Mouse (Mus musculus): ENCODE results near the gene Slc22a8.

Slc22a8 gene

DNA sequence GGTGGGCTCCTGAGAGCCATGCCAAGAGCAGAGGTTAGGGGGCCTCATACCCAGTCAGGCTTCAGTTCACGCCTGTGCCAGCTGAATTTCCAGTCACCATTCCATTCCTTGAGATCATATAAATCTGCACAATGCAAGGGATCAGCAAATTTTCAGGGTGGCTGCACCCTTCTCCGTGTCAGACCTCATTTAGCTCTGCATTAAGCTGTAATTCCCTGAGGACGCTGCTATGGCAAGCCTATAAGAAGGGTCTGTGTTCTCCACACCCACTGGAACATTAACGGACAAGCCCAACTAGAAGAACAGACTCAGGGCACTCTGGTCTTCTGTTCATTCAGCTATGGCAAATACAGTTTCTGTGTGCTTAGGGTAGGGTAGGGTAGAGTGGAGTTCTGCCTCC is 6.2 kb downstream of the Slc22a8 start:
- no peak for DNase-seq (ENCODE audit: low spot score in 2 of 2)

DNA sequence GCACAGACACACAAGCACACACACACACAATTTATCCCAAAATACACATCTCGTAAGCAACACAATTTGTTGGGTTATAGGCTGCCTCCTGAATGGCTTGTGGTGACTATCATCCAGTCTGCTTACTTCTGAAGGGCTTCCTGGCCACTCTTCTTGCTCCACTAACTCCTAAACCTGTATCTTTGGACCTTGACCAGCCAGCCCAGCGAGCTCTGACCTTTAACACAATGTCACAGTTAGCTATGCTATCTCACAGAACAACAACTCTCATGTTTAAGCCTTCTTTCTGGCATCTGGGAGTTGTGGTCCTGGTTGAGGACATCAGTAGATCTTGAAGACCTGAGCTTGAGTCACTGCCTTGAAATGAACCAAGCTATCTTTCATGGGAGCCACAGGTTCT is 8.2 kb downstream of the Slc22a8 start:
- DNase-seq (ENCODE audit: low spot score in 2 of 2), result no peak

DNA sequence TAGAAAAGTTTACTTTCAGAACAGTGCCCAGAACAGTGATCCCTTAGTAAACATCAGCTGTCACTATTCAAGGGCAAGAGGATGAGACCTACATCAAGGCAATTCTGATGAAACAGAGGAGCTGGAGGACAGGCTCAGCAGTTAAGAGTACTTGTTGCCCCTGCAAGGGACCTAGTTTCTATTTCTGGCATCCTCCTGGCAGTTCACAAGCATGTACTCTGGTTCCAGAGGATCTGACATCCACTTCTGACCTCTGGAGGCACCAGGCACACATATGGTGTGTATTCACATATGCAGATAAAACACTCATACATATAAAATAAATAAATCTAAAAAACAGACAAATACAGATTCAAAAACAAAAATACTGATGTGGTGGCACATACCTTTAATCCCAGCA is 10.9 kb downstream of the Slc22a8 start:
- no peak for DNase-seq (ENCODE audit: low spot score in 2 of 2)

DNA sequence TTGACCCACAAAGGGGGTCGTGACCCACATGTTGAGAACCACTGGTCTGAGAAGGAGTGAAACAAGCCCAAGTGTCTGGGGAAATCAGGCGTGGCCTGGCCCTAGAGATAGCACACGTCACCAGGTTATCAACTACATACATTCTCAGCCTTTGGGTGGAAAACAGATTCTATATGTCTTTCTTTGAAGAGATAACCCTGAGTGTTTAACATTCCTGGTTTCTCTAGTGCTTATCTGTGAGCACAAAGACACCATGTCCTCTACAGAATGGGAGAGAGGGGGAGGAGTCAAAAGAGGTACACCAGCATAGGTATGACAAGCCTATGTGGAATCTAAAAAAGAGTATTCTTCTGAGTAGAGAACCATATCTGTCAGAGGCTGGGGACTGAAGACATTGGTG is 11.9 kb downstream of the Slc22a8 start:
- DNase-seq (ENCODE audit: low spot score in 2 of 2), result no peak

DNA sequence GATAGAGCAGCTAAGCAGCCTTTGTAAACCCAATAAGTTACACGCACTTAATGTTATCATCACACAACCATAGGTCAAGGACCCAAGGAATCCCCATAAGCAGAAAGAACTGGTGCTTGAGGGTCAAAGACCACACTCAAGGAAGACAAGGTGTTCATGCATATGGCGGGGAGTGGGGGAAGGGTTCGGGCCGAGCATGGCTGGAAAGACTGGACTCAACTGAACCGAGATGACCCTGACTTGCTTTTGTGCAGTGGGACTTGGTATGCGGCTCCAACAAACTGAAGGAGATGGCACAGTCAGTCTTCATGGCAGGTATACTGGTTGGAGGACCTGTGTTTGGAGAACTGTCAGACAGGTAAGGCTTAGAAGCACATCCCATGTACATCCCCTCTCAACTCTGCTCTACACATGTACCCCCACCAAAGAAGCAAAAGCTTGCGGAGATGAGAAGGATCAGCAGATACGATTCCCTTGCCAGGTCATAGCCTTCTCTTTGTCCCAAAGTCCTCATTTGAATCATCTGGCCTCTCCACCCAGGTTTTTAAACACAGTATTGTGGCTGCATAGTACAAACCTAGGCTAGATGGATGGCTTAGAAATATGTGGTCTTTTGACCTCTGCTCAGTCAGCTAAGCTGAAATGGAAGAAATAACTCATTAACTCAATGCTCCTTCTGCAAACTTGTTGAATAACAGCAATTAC is 13.6 kb downstream of the Slc22a8 start:
- no peak for DNase-seq (ENCODE audit: low spot score in 2 of 2)

DNA sequence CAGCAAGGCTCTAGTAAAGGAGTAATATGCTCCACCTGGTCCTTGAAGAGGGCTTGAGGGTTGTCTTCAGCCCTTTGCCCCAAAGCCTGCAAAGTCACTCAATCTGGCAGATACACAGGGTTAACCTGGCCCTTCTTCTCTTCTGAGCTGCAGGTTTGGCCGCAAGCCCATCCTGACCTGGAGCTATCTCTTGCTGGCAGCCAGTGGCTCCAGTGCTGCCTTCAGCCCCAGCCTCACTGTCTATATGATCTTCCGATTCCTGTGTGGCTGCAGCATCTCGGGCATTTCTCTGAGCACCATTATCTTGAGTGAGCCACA is 14.1 kb downstream of the Slc22a8 start:
- DNase-seq (ENCODE audit: low spot score in 2 of 2), result no peak

DNA sequence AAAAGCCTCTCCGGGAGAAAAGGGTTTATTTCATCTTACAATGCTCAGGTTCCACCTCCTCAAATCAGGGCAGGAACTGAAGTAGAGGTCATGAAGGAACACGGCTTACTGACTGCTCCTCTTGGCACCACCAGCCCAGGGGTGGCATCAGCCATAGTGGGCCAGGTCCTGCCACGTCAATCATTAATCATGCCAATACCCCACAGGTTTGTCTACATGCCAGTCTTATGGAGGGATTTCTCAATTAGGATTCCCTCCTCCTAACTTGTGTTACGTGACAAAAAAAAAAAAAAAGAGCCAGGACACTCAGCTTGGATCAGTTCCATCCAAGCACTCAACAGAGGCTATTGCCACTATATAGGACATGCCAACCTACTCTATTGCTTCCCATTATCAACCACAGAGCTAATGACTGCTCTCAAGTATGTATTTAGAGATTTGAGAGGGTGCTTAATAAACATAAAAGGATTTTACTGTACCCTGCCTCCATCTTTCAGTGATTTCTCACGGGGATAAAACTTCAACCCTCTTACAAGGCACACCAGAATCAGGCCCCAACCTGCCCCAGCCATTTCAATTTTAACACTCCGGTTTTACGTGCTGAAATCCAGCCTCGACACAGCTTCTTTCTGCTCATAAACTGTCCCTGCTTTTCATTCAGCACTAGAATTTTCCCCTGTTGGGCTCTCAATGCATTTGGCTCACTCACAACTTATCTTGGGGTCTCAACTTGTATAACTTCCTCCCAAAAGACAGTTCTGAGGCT is 20.5 kb downstream of the Slc22a8 start:
- DNase-seq (ENCODE audit: low spot score in 2 of 2), result no peak

DNA sequence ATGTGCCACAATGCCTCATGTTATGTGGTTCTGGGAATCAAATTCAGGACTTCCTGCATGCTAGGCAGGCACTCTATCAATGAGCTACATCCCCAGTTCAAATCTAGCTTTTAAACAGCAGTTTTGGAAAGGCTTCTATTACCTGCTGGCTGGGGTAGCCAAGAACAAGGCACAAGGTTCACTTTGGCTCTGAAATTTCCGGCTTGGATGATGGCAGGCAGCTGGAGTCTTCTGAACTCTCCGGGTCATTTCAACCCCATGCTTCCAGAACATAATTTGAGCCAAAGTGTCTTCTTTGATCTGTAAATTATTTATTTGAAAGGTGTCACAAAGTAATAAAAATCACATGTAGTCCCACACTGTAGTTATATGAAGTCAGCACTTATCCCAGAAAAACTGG is 22.1 kb downstream of the Slc22a8 start:
- no peak for DNase-seq (ENCODE audit: low spot score in 2 of 2)

DNA sequence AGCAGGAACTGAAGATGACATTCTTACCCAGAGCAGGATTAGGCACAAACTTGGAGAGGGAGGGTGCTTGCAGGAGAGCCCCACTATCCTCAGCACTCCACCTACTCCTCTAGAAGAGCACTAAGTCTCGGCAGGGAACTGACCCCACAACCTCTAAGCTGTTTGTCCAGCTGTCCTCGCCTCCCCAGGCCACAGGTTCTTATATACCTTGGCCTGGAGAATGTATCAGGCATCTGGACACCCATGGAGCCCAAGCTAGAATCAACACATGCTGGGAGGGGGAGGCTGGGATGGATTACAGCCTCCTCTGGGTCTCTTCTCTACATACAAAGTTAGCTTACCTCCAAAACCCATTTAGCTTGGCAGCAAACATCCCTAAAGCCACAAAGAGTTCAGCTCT is 23.3 kb downstream of the Slc22a8 start:
- DNase-seq (ENCODE audit: low spot score in 2 of 2), result no peak

DNA sequence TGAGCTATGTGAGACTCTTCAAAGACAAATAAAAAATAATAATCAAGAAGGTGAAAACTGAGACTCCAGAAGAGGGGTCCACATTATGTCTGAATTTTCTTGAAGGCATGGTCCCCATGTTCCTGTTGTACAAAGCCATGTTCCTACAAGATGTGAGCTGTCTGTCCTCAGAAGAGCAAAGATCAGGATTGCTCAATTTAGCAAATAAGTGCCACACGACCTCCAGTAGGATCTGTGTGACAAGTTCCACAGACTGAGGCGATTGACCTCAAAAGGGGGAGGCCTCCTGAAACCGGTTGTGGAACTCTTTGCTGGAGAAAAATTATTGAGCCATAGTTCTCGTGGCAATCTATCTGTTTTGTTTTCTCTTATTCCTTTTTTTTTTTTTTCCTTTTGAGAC is 25.3 kb downstream of the Slc22a8 start:
- no peak for DNase-seq (ENCODE audit: low spot score in 2 of 2)

DNA sequence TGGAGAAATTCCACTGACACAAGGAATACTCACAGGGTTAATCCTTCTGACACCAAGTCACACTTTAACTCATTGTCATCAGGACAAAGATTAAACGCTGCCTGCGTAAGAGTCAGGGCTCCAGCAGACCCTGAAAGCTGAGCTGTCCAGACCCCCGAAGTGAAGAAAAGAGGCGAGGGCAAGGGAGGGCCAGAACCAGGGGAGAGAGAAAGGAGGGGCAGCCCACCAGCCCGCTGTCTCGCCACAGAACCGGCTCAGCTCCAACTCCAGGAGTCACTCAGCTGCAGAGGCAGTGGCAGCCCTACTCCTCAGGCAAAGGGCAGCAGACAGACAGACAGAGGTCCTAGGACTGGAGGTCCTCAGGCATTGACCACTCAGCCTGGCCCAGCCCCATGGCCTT is 26.9 kb downstream of the Slc22a8 start, which contains the start of gene Slc22a6:
TSS of gene Slc22a6 (plus strand) at position 136 of the 400 bp plus-strand sequence.
- DNase-seq (ENCODE audit: low spot score in 2 of 2), result no peak

DNA sequence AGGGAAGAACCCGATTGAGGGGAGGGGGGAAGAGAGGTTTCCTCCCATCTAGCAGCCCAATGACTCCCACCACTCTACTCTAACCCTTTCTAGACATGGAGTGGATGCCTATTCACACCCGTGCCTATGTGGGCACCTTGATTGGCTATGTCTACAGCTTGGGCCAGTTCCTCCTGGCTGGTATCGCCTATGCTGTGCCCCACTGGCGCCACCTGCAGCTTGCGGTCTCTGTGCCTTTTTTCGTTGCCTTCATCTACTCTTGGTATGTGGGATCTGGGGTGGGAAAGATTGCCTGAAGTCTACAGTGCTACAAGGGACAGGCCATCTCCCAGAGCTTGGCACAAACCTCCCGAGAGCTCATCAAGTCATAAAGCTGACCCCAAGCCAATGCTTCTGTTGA is 30.0 kb downstream of the Slc22a8 start:
- DNase-seq (ENCODE audit: low spot score in 2 of 2), result no peak

DNA sequence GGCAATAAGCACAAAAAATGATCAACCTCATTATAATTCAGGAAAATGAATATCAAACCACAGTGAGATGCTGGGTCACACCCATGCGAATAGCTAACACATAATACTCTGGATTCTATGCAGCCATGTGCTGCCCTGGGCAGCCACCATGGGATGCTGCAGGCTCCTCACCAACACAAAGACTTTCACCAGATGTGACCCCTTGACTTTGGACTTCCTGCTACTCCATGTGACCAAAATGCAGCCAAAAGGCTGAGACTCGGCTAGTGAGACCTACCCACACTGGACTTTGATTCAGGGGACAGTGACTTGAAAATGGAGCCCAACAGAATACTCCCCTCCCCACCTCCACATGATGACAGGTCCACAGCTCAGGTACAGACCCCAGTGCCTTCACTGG is 39.2 kb downstream of the Slc22a8 start:
- DNase-seq (ENCODE audit: low spot score in 2 of 2), result no peak

DNA sequence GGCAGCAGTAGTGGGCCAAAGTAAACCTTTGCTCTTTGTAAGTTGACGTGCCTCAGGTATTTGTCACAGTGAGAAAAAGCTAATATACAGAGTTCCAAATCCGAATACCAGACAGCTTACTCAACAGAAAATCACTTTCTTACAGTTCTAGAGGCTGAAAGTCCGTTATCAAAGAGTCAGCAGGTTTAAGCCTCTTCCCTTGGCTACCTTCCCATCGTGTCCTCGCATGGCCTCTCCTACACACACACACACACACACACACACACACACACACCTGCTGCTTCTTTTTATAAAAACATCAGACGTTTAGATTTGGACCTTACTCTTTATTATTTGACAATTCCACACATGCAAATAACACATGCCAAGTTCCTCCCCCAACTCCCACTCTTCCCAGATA is 39.8 kb downstream of the Slc22a8 start:
- DNase-seq (ENCODE audit: low spot score in 2 of 2), result no peak

DNA sequence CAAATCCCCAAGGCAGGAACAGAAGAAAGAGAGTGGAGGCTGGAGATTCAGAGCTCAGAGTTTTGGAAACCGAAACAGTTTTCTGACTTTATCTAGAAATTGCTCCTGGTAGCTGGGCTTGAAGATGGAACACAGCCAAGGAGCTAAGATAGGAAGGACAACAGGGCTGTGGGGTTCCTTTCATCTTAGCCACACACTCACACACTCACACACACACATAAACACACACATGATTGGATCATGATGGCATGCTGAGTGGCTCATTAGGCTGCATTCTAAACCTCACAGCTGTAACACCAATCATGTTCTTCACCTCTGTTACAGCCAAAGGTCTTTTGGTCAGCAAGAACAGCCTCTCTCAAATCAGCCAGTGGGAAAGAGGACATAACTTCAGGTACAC is 41.0 kb downstream of the Slc22a8 start:
- DNase-seq (ENCODE audit: low spot score in 2 of 2), result no peak

DNA sequence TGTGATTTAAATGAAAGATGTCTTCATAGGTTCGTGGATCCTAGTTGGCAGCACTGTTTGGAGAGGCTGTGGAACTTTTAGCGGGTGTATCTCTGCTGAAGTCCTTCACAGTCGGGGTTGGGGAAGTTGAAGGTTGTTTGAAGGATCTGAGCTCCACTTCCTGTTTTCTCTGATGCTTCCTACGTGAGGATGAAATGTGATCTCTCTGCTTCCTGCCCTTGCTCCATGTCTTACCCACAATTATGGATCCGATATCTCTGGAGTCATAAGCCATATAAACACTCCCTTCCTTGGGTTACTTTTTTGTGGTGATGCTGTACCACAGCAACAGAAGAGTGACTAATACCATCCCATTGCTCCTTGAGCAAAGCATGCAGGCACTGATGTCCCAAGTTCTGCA is 51.0 kb downstream of the Slc22a8 start:
- DNase-seq (ENCODE audit: low spot score in 2 of 2), result no peak

DNA sequence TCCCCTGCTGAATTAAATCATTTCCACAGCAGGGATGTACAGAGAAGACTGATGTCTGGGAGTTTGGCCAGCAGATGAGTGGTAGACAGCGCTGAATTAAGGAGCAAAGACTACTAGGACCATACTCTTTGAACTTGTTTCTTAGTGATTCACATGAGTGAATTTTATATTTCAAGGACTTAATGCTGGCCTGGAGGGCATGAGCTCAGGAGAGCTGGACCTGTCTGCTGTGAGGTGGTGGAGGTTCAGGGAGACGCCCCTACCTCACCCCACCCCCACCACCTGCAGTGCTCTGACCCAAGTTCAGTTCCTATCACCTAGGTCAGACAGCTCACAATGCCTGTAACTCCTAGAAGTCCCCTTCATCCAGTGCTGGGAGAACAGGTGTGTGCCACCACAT is 55.3 kb downstream of the Slc22a8 start:
- no peak for DNase-seq (ENCODE audit: low spot score in 2 of 2)

DNA sequence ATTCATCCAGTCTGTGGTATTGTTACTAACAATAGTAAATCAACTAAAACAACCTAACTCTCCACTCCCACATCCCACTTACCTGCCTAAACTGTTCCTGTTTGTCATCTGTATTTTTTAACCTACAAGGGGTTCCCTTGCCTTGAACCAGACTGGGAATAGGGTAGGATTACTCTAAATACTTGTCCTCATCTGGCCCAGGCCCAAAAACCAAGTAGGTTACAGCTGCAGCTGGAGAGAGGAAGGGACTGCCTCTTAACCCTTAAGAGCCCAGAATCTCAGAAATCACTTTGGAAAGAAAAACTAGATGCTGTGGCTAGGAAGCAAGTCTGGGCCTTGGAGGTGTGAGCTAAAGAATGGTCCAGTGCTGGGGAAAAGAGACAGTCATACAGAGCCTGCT is 64.8 kb downstream of the Slc22a8 start:
- no peak for DNase-seq (ENCODE audit: low spot score in 2 of 2)

DNA sequence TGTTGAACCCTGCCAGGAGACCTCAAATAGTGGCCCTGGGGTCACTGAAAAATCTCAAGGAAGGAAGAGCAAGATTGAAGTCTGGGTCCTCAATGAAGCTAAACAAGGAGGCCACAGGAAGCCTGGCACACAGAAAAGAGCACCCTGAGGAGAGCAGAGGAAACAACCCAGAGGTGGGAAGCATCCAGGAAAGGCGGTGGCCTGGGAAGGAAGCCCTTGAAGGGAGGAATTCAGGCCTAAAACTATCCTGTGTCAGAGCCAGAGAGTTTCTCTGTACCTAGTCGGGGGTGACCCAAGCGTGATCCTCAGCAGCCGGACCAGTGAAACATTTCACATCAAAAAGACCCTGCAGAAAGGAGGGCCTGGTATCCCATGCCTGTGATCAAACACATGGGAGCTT is 65.3 kb downstream of the Slc22a8 start:
- no peak for DNase-seq (ENCODE audit: low spot score in 2 of 2)

Measured in thymus, postnatal 10 days (tissue).